Mouse (Mus musculus) MEL (cell line): ENCODE measurements around the gene Stk11. TPM values are rescaled to one million over a fixed set of nuclear protein-coding genes. Genes with fewer than 3 reads are reported as not detected.

Experiments used
- DNase-seq: peaks from one replicate; pipeline ENCODE4 v3.0.0; 2011; ENCODE audit warnings: low read depth, low spot score
- H3K27ac ChIP-seq: 2 replicates; pipeline ENCODE4 v1.5.1; 2012; ENCODE audit warnings: low read depth, mild to moderate bottlenecking, control low read depth, low read length, moderate library complexity; ENCODE audit not compliant: control insufficient read depth
- H3K27me3 ChIP-seq, 2 experiments: fragments of 150-350 bp in 1 of 2; sonication (generic) in 1 of 2; 2 replicates each; pipeline ENCODE4 v1.6.1; 2012; ENCODE audit warnings: low read length in 2 of 2, mild to moderate bottlenecking in 2 of 2, improper control_type of control experiment in 1 of 2, moderate library complexity in 1 of 2; ENCODE audit not compliant: insufficient read depth in 2 of 2, control insufficient read depth in 1 of 2
- H3K36me3 ChIP-seq, 2 experiments: 2 replicates each; pipeline ENCODE4 v1.6.1; 2012 to 2014; ENCODE audit warnings: low read length in 2 of 2, improper control_type of control experiment in 1 of 2, inconsistent platforms in 1 of 2, mild to moderate bottlenecking in 1 of 2; ENCODE audit not compliant: insufficient read depth in 2 of 2, control insufficient read depth in 1 of 2
- H3K4me1 ChIP-seq, 2 experiments: fragments of 150-350 bp in 1 of 2; sonication (generic) in 1 of 2; 2 replicates each; pipeline ENCODE4 v1.6.1; 2012; ENCODE audit warnings: low read length in 2 of 2, improper control_type of control experiment in 1 of 2, mild to moderate bottlenecking in 1 of 2; ENCODE audit not compliant: insufficient read depth in 2 of 2, control insufficient read depth in 1 of 2
- H3K4me3 ChIP-seq, 2 experiments: fragments of 150-350 bp in 1 of 2; sonication (generic) in 1 of 2; 2 replicates each; pipeline ENCODE4 v1.5.1; 2012; ENCODE audit warnings: low read depth in 2 of 2, low read length in 2 of 2, mild to moderate bottlenecking in 2 of 2, moderate library complexity in 2 of 2, control low read depth in 1 of 2, improper control_type of control experiment in 1 of 2; ENCODE audit not compliant: control insufficient read depth in 1 of 2, insufficient read depth in 1 of 2
- H3K79me2 ChIP-seq: 2 replicates; pipeline ENCODE4 v1.6.1; 2012; ENCODE audit warnings: mild to moderate bottlenecking, low read length, moderate library complexity; ENCODE audit not compliant: control insufficient read depth, poor library complexity, insufficient read depth
- H3K9ac ChIP-seq: 2 replicates; pipeline ENCODE4 v1.6.1; 2012; ENCODE audit warnings: low read depth, mild to moderate bottlenecking, control low read depth, low read length, moderate library complexity; ENCODE audit not compliant: control insufficient read depth, poor library complexity, severe bottlenecking
- H3K9me3 ChIP-seq: fragments of 150-350 bp; sonication (generic); replicated peaks from 2 replicates; pipeline ENCODE4 v1.6.1; 2012; ENCODE audit warnings: mild to moderate bottlenecking, low read length, improper control_type of control experiment, moderate library complexity; ENCODE audit not compliant: insufficient read depth
- CHD2 ChIP-seq: IDR thresholded peaks from 2 replicates; pipeline ENCODE4 v1.6.1; 2011; ENCODE audit warnings: low read length, improper control_type of control experiment
- ETS1 ChIP-seq: IDR thresholded peaks from 2 replicates; pipeline ENCODE4 v1.6.1; 2012; ENCODE audit warnings: low read depth, mild to moderate bottlenecking, inconsistent platforms, low read length, improper control_type of control experiment, moderate library complexity
- KAT2A ChIP-seq: conservative IDR thresholded peaks from 2 replicates; pipeline ENCODE4 v1.6.1; 2012; ENCODE audit warnings: low read depth, low read length, improper control_type of control experiment, inconsistent platforms
- MAFK ChIP-seq: IDR thresholded peaks from 2 replicates; pipeline ENCODE4 v1.6.1; 2011; ENCODE audit warnings: low read depth, mild to moderate bottlenecking, low read length, improper control_type of control experiment, borderline replicate concordance
- MAZ ChIP-seq: IDR thresholded peaks from 2 replicates; pipeline ENCODE4 v1.6.1; 2012; ENCODE audit warnings: low read depth, mild to moderate bottlenecking, inconsistent platforms, low read length, improper control_type of control experiment
- MYB ChIP-seq: IDR thresholded peaks from 2 replicates; pipeline ENCODE4 v1.6.1; 2011; ENCODE audit warnings: mild to moderate bottlenecking, low read depth, low read length, improper control_type of control experiment
- MYC ChIP-seq: IDR thresholded peaks from 2 replicates; pipeline ENCODE4 v1.6.1; 2011; ENCODE audit warnings: low read depth, mild to moderate bottlenecking, low read length, improper control_type of control experiment, moderate library complexity
- NRF1 ChIP-seq: IDR thresholded peaks from 2 replicates; pipeline ENCODE4 v1.6.1; 2014; ENCODE audit warnings: low read depth, mild to moderate bottlenecking, inconsistent platforms, low read length, improper control_type of control experiment, moderate library complexity; ENCODE audit not compliant: poor library complexity, insufficient read depth, severe bottlenecking
- POLR2A ChIP-seq, 2 experiments: IDR thresholded peaks; 2 replicates each; pipeline ENCODE4 v1.6.1; 2011 to 2012; ENCODE audit warnings: low read length in 2 of 2, mild to moderate bottlenecking in 2 of 2, control low read depth in 1 of 2, improper control_type of control experiment in 1 of 2, low read depth in 1 of 2, moderate library complexity in 1 of 2; ENCODE audit not compliant: control insufficient read depth in 1 of 2, insufficient read depth in 1 of 2, poor library complexity in 1 of 2
- POLR2AphosphoS2 ChIP-seq: IDR thresholded peaks from 2 replicates; pipeline ENCODE4 v1.6.1; 2011; ENCODE audit warnings: low read length, improper control_type of control experiment
- POLR2AphosphoS5 ChIP-seq: IDR thresholded peaks from 2 replicates; pipeline ENCODE4 v1.6.1; 2012; ENCODE audit warnings: low read depth, borderline replicate concordance, mild to moderate bottlenecking, inconsistent platforms, low read length, moderate library complexity, mixed read lengths
- SIN3A ChIP-seq: IDR thresholded peaks from 2 replicates; pipeline ENCODE4 v1.6.1; 2012; ENCODE audit warnings: low read length, improper control_type of control experiment, inconsistent platforms
- SMC3 ChIP-seq: IDR thresholded peaks from 2 replicates; pipeline ENCODE4 v1.6.1; 2011; ENCODE audit warnings: low read depth, low read length, improper control_type of control experiment
- UBTF ChIP-seq: IDR thresholded peaks from 2 replicates; pipeline ENCODE4 v1.6.1; 2012; ENCODE audit warnings: low read depth, mild to moderate bottlenecking, inconsistent platforms, low read length, improper control_type of control experiment, moderate library complexity, borderline replicate concordance; ENCODE audit not compliant: insufficient read depth
- ZMIZ1 ChIP-seq: IDR thresholded peaks from 2 replicates; pipeline ENCODE4 v1.6.1; 2012; ENCODE audit warnings: low read depth, mild to moderate bottlenecking, inconsistent platforms, low read length, improper control_type of control experiment, moderate library complexity
- ZNF384 ChIP-seq: IDR thresholded peaks from 2 replicates; pipeline ENCODE4 v1.6.1; 2012; ENCODE audit warnings: low read depth, mild to moderate bottlenecking, inconsistent platforms, low read length, improper control_type of control experiment
- polyA plus RNA-seq, 2 experiments: library from polyadenylated mRNA; stranded (reverse) in 1 of 2; unstranded in 1 of 2; fragments of >175 nt in 1 of 2; fragments of >200 nt in 1 of 2; gene quantifications; 2 replicates each; pipeline versions ENCODE4 v1.2.1 to v1.2.4; 2012; ENCODE audit warnings: low replicate concordance in 2 of 2, low read depth in 1 of 2; ENCODE audit not compliant: insufficient read length in 2 of 2, insufficient read depth in 1 of 2, missing spikeins in 1 of 2
- total RNA-seq: library from RNA; depleted of rRNA; stranded (reverse); fragments of 300-350 nt; gene quantifications from 2 replicates; pipeline ENCODE4 v1.2.3, GENCODE M21; 2012

Gene Stk11
- total and polyA plus RNA-seq, 3 experiments: 108 to 188 TPM; not detected in 1

- TF ChIP-seq ETS1 (peak; percentile 45; the same call in 1 of the 2 replicates), MYC (peak; percentile 84), POLR2A (IDR thresholded peaks at IDR 0.05; ENCODE audit: control insufficient read depth in 1 of 2, insufficient read depth in 1 of 2, low read depth in 1 of 2, low read length in 2 of 2, poor library complexity in 1 of 2) (peak; percentile 77 to 91; a peak in 3 of 4 replicates), MAZ (peak; percentile 76; the same call in 1 of the 2 replicates), UBTF (no peak)
Measured at GRCm38 (mm10) chr10:80141786-80142529, 26.4 kb downstream of the Stk11 start (continued).

GRCm38 (mm10) chr10:80142530-80142925, 26.9 kb downstream of the Stk11 start:
- Histone ChIP-seq H3K27me3 (no peaks in the 10 kb centered on the region), H3K4me1 (peaks cover 0 to 47% of the 10 kb centered on the region in 2 experiments; a peak in 3 of 4 replicates), H3K9ac (peak overlapping the region; percentile 89), H3K36me3 (peaks cover 0 to 19% of the 10 kb centered on the region in 2 experiments; a peak in 2 of 4 replicates), H3K27ac (peak overlapping the region; percentile 46), H3K9me3 (no peaks in the 10 kb centered on the region), H3K79me2 (peaks cover 29% of the 10 kb centered on the region), H3K4me3 (peak overlapping the region; percentile 72 to 79)
- DNase-seq: no peak
- TF ChIP-seq SIN3A (0 out of 2 replicates have a peak, but pooled peaks have one; percentile 48), SMC3 (0 out of 2 replicates have a peak, but pooled peaks have one; percentile 6), MYC (peak; percentile 11; the same call in 1 of the 2 replicates), ETS1 (peak; percentile 5; the same call in 1 of the 2 replicates), MAFK (no peak), POLR2AphosphoS2 (no peak), MYB (no peak)

GRCm38 (mm10) chr10:80143664-80144063, 28.1 kb downstream of the Stk11 start:
- Histone ChIP-seq H3K9me3 (no peaks in the 10 kb centered on the region), H3K4me3 (no peak overlapping the region), H3K4me1 (peaks cover 0 to 45% of the 10 kb centered on the region in 2 experiments; a peak in 3 of 4 replicates), H3K79me2 (peaks cover 25% of the 10 kb centered on the region), H3K27ac (no peak overlapping the region), H3K9ac (no peak overlapping the region), H3K27me3 (no peaks in the 10 kb centered on the region), H3K36me3 (peaks cover 0 to 16% of the 10 kb centered on the region in 2 experiments; a peak in 2 of 4 replicates)
- TF ChIP-seq KAT2A: no peak
- TF ChIP-seq ZMIZ1: no peak
- no peak for TF ChIP-seq NRF1
- no peak for TF ChIP-seq MAFK
- no peak for TF ChIP-seq CHD2
- no peak for TF ChIP-seq POLR2AphosphoS5
- no peak for TF ChIP-seq ZNF384
- DNase-seq: no peak
